In the genomic region with DNA sequence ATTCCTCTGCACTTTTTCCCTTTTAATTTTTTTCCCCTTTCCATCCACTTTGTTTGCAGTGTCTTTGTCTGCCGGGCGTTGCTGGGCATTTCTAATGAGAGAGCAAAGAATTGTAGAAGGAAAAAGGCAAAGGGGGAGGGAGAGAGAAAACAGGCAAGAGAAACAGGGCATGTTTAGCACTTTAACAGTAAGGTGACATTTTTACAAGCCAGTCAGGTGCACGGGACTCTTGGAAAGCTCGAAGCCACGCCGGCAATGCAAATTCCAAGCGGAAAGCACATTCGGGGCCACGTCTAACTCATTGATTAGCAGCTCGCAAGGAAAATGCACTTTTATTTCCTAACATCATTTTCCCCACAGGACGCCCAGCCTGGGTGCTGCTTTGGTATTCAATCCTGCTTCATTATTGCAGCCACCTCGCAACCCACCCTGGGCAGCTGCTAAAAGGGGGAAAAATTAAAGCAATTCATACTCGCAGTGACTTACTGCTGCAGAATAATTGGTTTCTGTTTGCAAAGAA, we compare ENCODE assay signal across 10 mouse cellular contexts.
DNase-seq lines count a peak whose midpoint lies in the region; ATAC-seq lines count a peak whose summit lies in the region.
"Had no signal": no experiment of that assay in that cellular context is flagged by ENCODE, and none has a peak within 500 bp of the region (broad histone marks: within the 10 kb centered on the region; RNA-seq: fewer than 3 reads in every experiment).

No protein-coding gene starts in this region.

- peak; percentile 51 for DNase-seq in embryo, embryonic 10.5 days (ENCODE audit: low spot score)
- peak; percentile 69 for DNase-seq in forebrain, embryonic 11.5 days (ENCODE audit: low spot score)
- DNase-seq in neural tube, embryonic 11.5 days (ENCODE audit: low spot score), result peak; percentile 63
- DNase-seq in lung, postnatal 4 days, result no peak
- no peak for DNase-seq in heart, adult 9 months (ENCODE audit: low spot score in 2 of 2)
- DNase-seq: cerebellum, adult 8-10 months; right cerebral cortex, postnatal 4 days; thymus, postnatal 25 days had no signal

- peak overlapping the region; percentile 92 for H3K27ac ChIP-seq in forebrain, embryonic 11.5 days (ENCODE audit: low read depth, low read length)
- peak overlapping the region; percentile 42; the same call in 1 of the 2 replicates for H3K27ac ChIP-seq in intestine, embryonic 16.5 days (ENCODE audit: low read length)
- H3K27ac ChIP-seq in neural tube, embryonic 11.5 days (ENCODE audit: low read depth, low read length), result peak overlapping the region; percentile 87

- no peak overlapping the region for H3K4me3 ChIP-seq in forebrain, embryonic 11.5 days (ENCODE audit: low read depth, low read length)
- H3K4me3 ChIP-seq in intestine, embryonic 16.5 days (ENCODE audit: low read length), result no peak overlapping the region
- no peak overlapping the region for H3K4me3 ChIP-seq in neural tube, embryonic 11.5 days (ENCODE audit: low read depth, low read length)

- peaks cover 23% of the 10 kb centered on the region for H3K27me3 ChIP-seq in forebrain, embryonic 11.5 days (ENCODE audit: control insufficient read depth, insufficient read depth, low read length)
- no peaks in the 10 kb centered on the region for H3K27me3 ChIP-seq in intestine, embryonic 16.5 days (replicated peaks; ENCODE audit: control insufficient read depth, insufficient read depth, low read length)
- H3K27me3 ChIP-seq in neural tube, embryonic 11.5 days (ENCODE audit: control insufficient read depth, insufficient read depth, low read length), result no peaks in the 10 kb centered on the region

- H3K4me1 ChIP-seq in forebrain, embryonic 11.5 days (replicated peaks; ENCODE audit: control insufficient read depth, insufficient read depth, low read length), result peaks cover 38% of the 10 kb centered on the region
- peaks cover 25% of the 10 kb centered on the region for H3K4me1 ChIP-seq in intestine, embryonic 16.5 days (ENCODE audit: control insufficient read depth, insufficient read depth, low read length)
- peaks cover 48% of the 10 kb centered on the region for H3K4me1 ChIP-seq in neural tube, embryonic 11.5 days (ENCODE audit: control insufficient read depth, insufficient read depth, low read length)

- no peak for ATAC-seq in forebrain, embryonic 11.5 days (replicated peaks; ENCODE audit: low FRiP score)
- no peak for ATAC-seq in intestine, embryonic 16.5 days
- ATAC-seq in neural tube, embryonic 11.5 days (ENCODE audit: insufficient read depth, low FRiP score, low TSS enrichment), result peak; percentile 56; the same call in 1 of the 2 replicates
- no peak for ATAC-seq in megakaryocyte, adult 5-6 weeks (ENCODE audit: poor library complexity, severe bottlenecking)

- 4% methylated on average over 13 of the region's 13 CpGs for WGBS in forebrain, embryonic 11.5 days
- 37% methylated on average over 13 of the region's 13 CpGs for WGBS in intestine, embryonic 16.5 days
- 12% methylated on average over 13 of the region's 13 CpGs for WGBS in neural tube, embryonic 11.5 days

- peak overlapping the region; percentile 33 for H3K9ac ChIP-seq in forebrain, embryonic 11.5 days (ENCODE audit: low read length)
- no peak overlapping the region for H3K9ac ChIP-seq in intestine, embryonic 16.5 days (ENCODE audit: low read depth, low read length)
- peak overlapping the region; percentile 47 for H3K9ac ChIP-seq in neural tube, embryonic 11.5 days (ENCODE audit: low read length)

- no peaks in the 10 kb centered on the region for H3K9me3 ChIP-seq in forebrain, embryonic 11.5 days (ENCODE audit: control insufficient read depth, low read length)
- H3K9me3 ChIP-seq in intestine, embryonic 16.5 days (ENCODE audit: control insufficient read depth, low read length), result no peaks in the 10 kb centered on the region
- no peaks in the 10 kb centered on the region for H3K9me3 ChIP-seq in neural tube, embryonic 11.5 days (ENCODE audit: control insufficient read depth, low read length)

- H3K36me3 ChIP-seq in forebrain, embryonic 11.5 days (ENCODE audit: control insufficient read depth, insufficient read depth, low read length), result no peaks in the 10 kb centered on the region
- no peaks in the 10 kb centered on the region for H3K36me3 ChIP-seq in intestine, embryonic 16.5 days (ENCODE audit: control insufficient read depth, insufficient read depth, low read length)
- H3K36me3 ChIP-seq in neural tube, embryonic 11.5 days (ENCODE audit: control insufficient read depth, insufficient read depth, low read length), result no peaks in the 10 kb centered on the region

- peak overlapping the region; percentile 31; the same call in 1 of the 2 replicates for H3K4me2 ChIP-seq in forebrain, embryonic 11.5 days (ENCODE audit: low read depth, low read length, severe bottlenecking)
- H3K4me2 ChIP-seq in intestine, embryonic 16.5 days (ENCODE audit: low read depth, low read length), result peak overlapping the region; percentile 20; the same call in 1 of the 2 replicates
- peak overlapping the region; percentile 21; the same call in 1 of the 2 replicates for H3K4me2 ChIP-seq in neural tube, embryonic 11.5 days (ENCODE audit: low read depth)

Comparison
In these comparisons a context has a peak if more than half of its experiments do, and no peak if none do; other contexts are left out.
1. DNase-seq: peak in embryo, embryonic 10.5 days (single experiment), forebrain, embryonic 11.5 days (single experiment) and neural tube, embryonic 11.5 days (single experiment); none in lung, postnatal 4 days (0 of 2) and heart, adult 9 months (0 of 2).
2. H3K27ac ChIP-seq: peak in every context shown above with its lines; median percentile 92 in forebrain, embryonic 11.5 days; 87 in neural tube, embryonic 11.5 days; 42 in intestine, embryonic 16.5 days.
3. Peak in every context shown above with its lines, with median percentiles within 50 percentile points of each other: H3K4me2 ChIP-seq.